22 mouse cellular contexts compared by ENCODE assay signal in the genomic region with DNA sequence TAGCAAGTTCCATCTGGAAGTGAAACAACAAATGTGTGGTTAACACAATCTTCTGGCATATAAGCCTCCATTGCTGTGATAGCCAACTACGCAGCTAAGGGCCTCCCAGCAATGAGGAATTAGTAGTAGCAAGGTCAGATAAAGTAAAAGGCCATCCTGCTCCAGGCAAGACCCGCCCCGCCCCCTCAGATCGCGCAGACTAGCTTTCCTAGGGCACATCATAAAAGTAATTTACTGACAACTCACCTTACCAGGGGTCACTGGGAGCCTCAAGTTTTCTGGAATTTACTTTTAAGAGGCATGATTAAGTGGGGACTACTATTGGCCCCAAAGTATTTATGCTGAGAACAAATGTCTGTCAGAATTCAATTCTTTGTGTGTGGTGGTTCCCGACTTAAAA. TPM values are rescaled to one million over a fixed set of nuclear protein-coding genes. Genes with fewer than 3 reads are reported as not detected.
DNase-seq lines count a peak whose midpoint lies in the region; ATAC-seq and TF ChIP-seq lines count a peak whose summit lies in the region.
"Had no signal": no experiment of that assay in that cellular context is flagged by ENCODE, and none has a peak within 500 bp of the region (broad histone marks: within the 10 kb centered on the region; RNA-seq: fewer than 3 reads in every experiment).

No protein-coding gene starts in this region.

- H3K4me3 ChIP-seq in kidney, postnatal 0 days (replicated peaks; ENCODE audit: low read depth, low read length): no peak overlapping the region
- no peak overlapping the region for H3K4me3 ChIP-seq in kidney, adult 2 months (ENCODE audit: insufficient read depth, low read depth, low read length)
- no peak overlapping the region for H3K4me3 ChIP-seq in limb, embryonic 10.5 days
- H3K4me3 ChIP-seq in midbrain, postnatal 0 days (ENCODE audit: low read depth, low read length): no peak overlapping the region
- H3K4me3 ChIP-seq: embryonic facial prominence, embryonic 13.5 days; forebrain, embryonic 12.5 days; heart, adult 2 months; heart, embryonic 15.5 days; hindbrain, embryonic 10.5 days; hindbrain, embryonic 15.5 days had no signal

- intact Hi-C loops in heart, postnatal 14 days (cut with DNase I): no loop called here

- H3K36me3 ChIP-seq in kidney, postnatal 0 days (ENCODE audit: insufficient read depth, low read length): no peaks in the 10 kb centered on the region
- H3K36me3 ChIP-seq in kidney, adult 2 months (ENCODE audit: control insufficient read depth, insufficient read depth, low read length): no peaks in the 10 kb centered on the region
- H3K36me3 ChIP-seq in limb, embryonic 10.5 days: no peaks in the 10 kb centered on the region
- H3K36me3 ChIP-seq in midbrain, postnatal 0 days (ENCODE audit: insufficient read depth, low read length): no peaks in the 10 kb centered on the region
- H3K36me3 ChIP-seq: embryonic facial prominence, embryonic 13.5 days; forebrain, embryonic 12.5 days; heart, embryonic 15.5 days; hindbrain, embryonic 10.5 days; hindbrain, embryonic 15.5 days had no signal

- H3K9me3 ChIP-seq in kidney, postnatal 0 days (replicated peaks; ENCODE audit: low read length): no peaks in the 10 kb centered on the region
- H3K9me3 ChIP-seq in limb, embryonic 10.5 days (replicated peaks): no peaks in the 10 kb centered on the region
- no peaks in the 10 kb centered on the region for H3K9me3 ChIP-seq in midbrain, postnatal 0 days (ENCODE audit: low read length)
- H3K9me3 ChIP-seq: embryonic facial prominence, embryonic 13.5 days; forebrain, embryonic 12.5 days; heart, embryonic 15.5 days; hindbrain, embryonic 10.5 days; hindbrain, embryonic 15.5 days had no signal

- peak; percentile 20 for DNase-seq in adrenal gland, postnatal 10 days
- DNase-seq in adrenal gland, adult 18-20 months (ENCODE audit: low spot score in 2 of 2): no peak
- peak; percentile 30 for DNase-seq in kidney, postnatal 0 days (ENCODE audit: low spot score)
- DNase-seq in kidney, adult 2 months: no peak
- peak; percentile 16 to 20 for DNase-seq in adrenal gland, postnatal 36 days
- peak; percentile 47 for DNase-seq in limb, embryonic 10.5 days (ENCODE audit: low spot score)
- no peak for DNase-seq in midbrain, postnatal 0 days (ENCODE audit: low spot score)
- DNase-seq in heart, postnatal 14 days: no peak
- DNase-seq: cerebellum, adult 11 months; cerebellum, adult 9-10 months; cerebellum, postnatal 25 days; gastrocnemius, postnatal 14 days; heart, adult 2 months; kidney, adult 18-20 months had no signal

- TF ChIP-seq POLR2A in kidney, adult 2 months (IDR thresholded peaks at IDR 0.05; ENCODE audit: low read depth, low read length): no peak

- no peak overlapping the region for H3K9ac ChIP-seq in kidney, postnatal 0 days (ENCODE audit: low read depth, low read length)
- H3K9ac ChIP-seq in midbrain, postnatal 0 days (replicated peaks; ENCODE audit: low read length, poor library complexity, severe bottlenecking): no peak overlapping the region
- H3K9ac ChIP-seq: embryonic facial prominence, embryonic 13.5 days; forebrain, embryonic 12.5 days; heart, embryonic 15.5 days; hindbrain, embryonic 15.5 days had no signal

- H3K27me3 ChIP-seq in kidney, postnatal 0 days (ENCODE audit: insufficient read depth, low read length): no peaks in the 10 kb centered on the region
- no peaks in the 10 kb centered on the region for H3K27me3 ChIP-seq in kidney, adult 2 months (replicated peaks; ENCODE audit: control insufficient read depth, insufficient read depth, low read length)
- no peaks in the 10 kb centered on the region for H3K27me3 ChIP-seq in limb, embryonic 10.5 days (ENCODE audit: low read depth, poor library complexity, severe bottlenecking)
- H3K27me3 ChIP-seq in midbrain, postnatal 0 days (ENCODE audit: insufficient read depth, low read length): no peaks in the 10 kb centered on the region
- H3K27me3 ChIP-seq: embryonic facial prominence, embryonic 13.5 days; forebrain, embryonic 12.5 days; heart, embryonic 15.5 days; hindbrain, embryonic 15.5 days had no signal

- no peak for TF ChIP-seq CTCF in kidney, postnatal 0 days (IDR thresholded peaks at IDR 0.05; ENCODE audit: low read depth)
- no peak for TF ChIP-seq CTCF in kidney, adult 2 months (conservative IDR thresholded peaks at IDR 0.05; ENCODE audit: insufficient read depth, insufficient read length, low read depth, low read length)
- no peak for TF ChIP-seq CTCF in midbrain, postnatal 0 days (IDR thresholded peaks at IDR 0.05)

- no peak overlapping the region for H3K27ac ChIP-seq in kidney, postnatal 0 days
- no peak overlapping the region for H3K27ac ChIP-seq in kidney, adult 2 months (ENCODE audit: insufficient read depth, low read depth, low read length)
- no peak overlapping the region for H3K27ac ChIP-seq in limb, embryonic 10.5 days
- no peak overlapping the region for H3K27ac ChIP-seq in midbrain, postnatal 0 days (ENCODE audit: low read depth, low read length)
- H3K27ac ChIP-seq: embryonic facial prominence, embryonic 13.5 days; forebrain, embryonic 12.5 days; heart, adult 2 months; heart, embryonic 15.5 days; hindbrain, embryonic 10.5 days; hindbrain, embryonic 15.5 days had no signal

- peaks cover 8% of the 10 kb centered on the region for H3K4me1 ChIP-seq in kidney, postnatal 0 days (replicated peaks; ENCODE audit: insufficient read depth, low read length)
- no peaks in the 10 kb centered on the region for H3K4me1 ChIP-seq in kidney, adult 2 months (ENCODE audit: control insufficient read depth, insufficient read depth, low read length)
- peaks cover 59% of the 10 kb centered on the region for H3K4me1 ChIP-seq in limb, embryonic 10.5 days
- no peaks in the 10 kb centered on the region for H3K4me1 ChIP-seq in midbrain, postnatal 0 days (ENCODE audit: insufficient read depth, low read length)
- H3K4me1 ChIP-seq: heart, embryonic 15.5 days had no signal

- WGBS in kidney, postnatal 0 days: 32% methylated on average over 6 of the region's 6 CpGs
- WGBS in kidney, adult 2 months: 69% methylated on average over 6 of the region's 6 CpGs
- WGBS in limb, embryonic 10.5 days: 12% methylated on average over 6 of the region's 6 CpGs
- 90% methylated on average over 6 of the region's 6 CpGs for WGBS in midbrain, postnatal 0 days

- H3K4me2 ChIP-seq in kidney, postnatal 0 days (ENCODE audit: low read length): no peak overlapping the region
- no peak overlapping the region for H3K4me2 ChIP-seq in midbrain, postnatal 0 days (ENCODE audit: low read depth, low read length, poor library complexity, severe bottlenecking)
- H3K4me2 ChIP-seq: embryonic facial prominence, embryonic 13.5 days; forebrain, embryonic 12.5 days; heart, embryonic 11.5 days; heart, embryonic 15.5 days; hindbrain, embryonic 15.5 days had no signal

- no peak for ATAC-seq in kidney, postnatal 0 days (replicated peaks; ENCODE audit: low FRiP score, low read depth)
- ATAC-seq in midbrain, postnatal 0 days (ENCODE audit: low FRiP score): no peak
- ATAC-seq: forebrain, embryonic 16.5 days had no signal

RNA-seq across cellular contexts. Expression of a gene that starts 28.2 kb away (rescaled TPM):
- total RNA-seq in adrenal gland, postnatal 10 days (2021): 1 to 10 TPM; 5.5 to 8.6 TPM
- total RNA-seq in adrenal gland, adult 18-20 months (2021): 1 to 10 TPM; 3.9 to 7.3 TPM
- polyA plus RNA-seq in kidney, postnatal 0 days (2015; fragmentation: Nextera tagmentation; extraction: Ambion mirVana): 4.9 and 7.6 TPM in 2 replicates
- polyA plus RNA-seq in kidney, adult 2 months (2012; rRNA removed): 0.48 and 0.60 TPM in 2 replicates
- 1 to 10 TPM; 6.2 to 10.0 TPM for total RNA-seq in adrenal gland, postnatal 36 days (2021)
- polyA plus RNA-seq in limb, embryonic 10.5 days (2016; fragmentation: Nextera tagmentation; extraction: Ambion mirVana): 1.6 and 1.7 TPM in 2 replicates
- 3.6 and 6.4 TPM in 2 replicates for total RNA-seq in midbrain, postnatal 0 days (2014; rRNA removed)
- 2.8 and 3.3 TPM in 2 replicates for polyA plus RNA-seq in midbrain, postnatal 0 days (2015; fragmentation: Nextera tagmentation; extraction: Ambion mirVana)
- total RNA-seq in heart, postnatal 14 days (2021): under 1 TPM; 0.12 to 0.17 TPM
- total RNA-seq: MEL had no signal

Comparison
In these comparisons a context has a peak if more than half of its experiments do, and no peak if none do; other contexts are left out.
1. DNase-seq: peak in adrenal gland, postnatal 10 days (single experiment), kidney, postnatal 0 days (single experiment), adrenal gland, postnatal 36 days (2 of 2) and limb, embryonic 10.5 days (single experiment); none in adrenal gland, adult 18-20 months (0 of 2), kidney, adult 2 months (single experiment), midbrain, postnatal 0 days (single experiment) and heart, postnatal 14 days (0 of 2).